Mouse (Mus musculus) liver, postnatal 0 days (tissue): ENCODE results near the gene Stat5b. TPM values are rescaled to one million over a fixed set of nuclear protein-coding genes. Genes with fewer than 3 reads are reported as not detected.

Experiments used
- ATAC-seq: fragments of 200-750 bp; cut with Nextera tagmentation; 2 replicates; pipeline ENCODE4 v1.8.0; 2017; ENCODE audit warnings: mild to moderate bottlenecking, moderate library complexity
- DNase-seq: peaks from one replicate; pipeline ENCODE4 v3.0.0-alpha.2; 2016
- H3K27ac ChIP-seq: fragments of 300-500 bp; sonication (generic); 2 replicates; pipeline ENCODE4 v1.5.1; 2014; ENCODE audit warnings: antibody characterized with exemption, moderate library complexity, mild to moderate bottlenecking, low read depth
- H3K27me3 ChIP-seq: fragments of 300-500 bp; sonication (generic); 2 replicates; pipeline ENCODE4 v1.6.1; 2014; ENCODE audit warnings: low read length, control low read depth, mixed read lengths; ENCODE audit not compliant: insufficient read depth
- H3K36me3 ChIP-seq: fragments of 300-500 bp; sonication (generic); replicated peaks from 2 replicates; pipeline ENCODE4 v1.6.1; 2014; ENCODE audit warnings: mild to moderate bottlenecking, control low read depth, low read length, moderate library complexity, mixed read lengths; ENCODE audit not compliant: insufficient read depth
- H3K4me1 ChIP-seq: fragments of 300-500 bp; sonication (generic); 2 replicates; pipeline ENCODE4 v1.6.1; 2014; ENCODE audit warnings: antibody characterized with exemption, mild to moderate bottlenecking, control low read depth; ENCODE audit not compliant: insufficient read depth
- H3K4me2 ChIP-seq: fragments of 300-500 bp; sonication (generic); 2 replicates; pipeline ENCODE4 v1.6.1; 2014; ENCODE audit warnings: low read depth, mild to moderate bottlenecking, low read length, moderate library complexity, mixed read lengths
- H3K4me3 ChIP-seq: fragments of 300-500 bp; sonication (generic); 2 replicates; pipeline ENCODE4 v1.5.1; 2014; ENCODE audit warnings: low read depth, low read length
- H3K9ac ChIP-seq: fragments of 300-500 bp; sonication (generic); replicated peaks from 2 replicates; pipeline ENCODE4 v1.6.1; 2014; ENCODE audit warnings: mild to moderate bottlenecking, moderate library complexity
- H3K9me3 ChIP-seq: fragments of 300-500 bp; sonication (generic); 2 replicates; pipeline ENCODE4 v1.6.1; 2016; ENCODE audit warnings: mild to moderate bottlenecking, control low read depth, low read length, mixed read lengths
- CTCF ChIP-seq: sonication (generic); IDR thresholded peaks from 2 replicates; pipeline ENCODE4 v1.5.1; 2016; ENCODE audit warnings: antibody characterized with exemption, low read depth
- EP300 ChIP-seq: IDR thresholded peaks from 2 replicates; pipeline ENCODE4 v1.6.1; 2016; ENCODE audit warnings: antibody characterized with exemption, low read depth, mild to moderate bottlenecking
- WGBS: fragments of 180-500 bp; shearing (Covaris S2); extraction: QIAGEN DNeasy Blood & Tissue Kit; methylation state at CpG from one replicate; pipeline ENCODE4 v1.1.7; 2014; ENCODE audit not compliant: insufficient replicate concordance; 5-methylcytosine and 5-hydroxymethylcytosine counted together
- polyA plus RNA-seq: library from polyadenylated mRNA; unstranded; fragments of >200 nt; fragmentation: Nextera tagmentation; extraction: Ambion mirVana; gene quantifications from 2 replicates; pipeline ENCODE4 v1.2.1, GENCODE M21; 2015

The Stat5b gene
- polyA plus RNA-seq, 1 experiment from 2014 or later = 15.4 TPM

DNA sequence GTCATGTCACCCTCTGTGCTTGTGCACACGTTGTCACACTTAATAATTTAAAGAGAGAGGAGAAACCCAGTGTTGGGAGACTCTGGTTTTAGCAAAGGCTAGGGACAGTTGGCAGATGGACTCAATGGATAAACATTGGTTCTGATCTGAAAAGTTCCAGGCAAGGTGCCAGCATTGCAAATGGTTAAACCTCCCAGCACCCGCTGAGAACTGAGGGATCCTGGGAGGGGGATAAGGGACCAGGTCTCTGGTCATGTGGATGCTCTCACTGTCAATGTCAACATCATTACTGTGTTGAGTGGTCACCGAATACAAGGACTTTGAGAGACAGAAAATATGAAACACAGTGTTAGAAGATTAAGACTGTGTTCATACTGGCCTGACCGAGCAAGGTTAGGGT, 33.7 kb downstream of the Stat5b start:
- Histone ChIP-seq H3K9ac (no peak overlapping the region), H3K4me2 (peak overlapping the region; percentile 40), H3K4me3 (no peak overlapping the region), H3K27me3 (no peaks in the 10 kb centered on the region), H3K4me1 (peaks cover 53% of the 10 kb centered on the region), H3K9me3 (0 out of 2 replicates have a peak, but pooled peaks cover 2% of the 10 kb centered on the region), H3K27ac (peak overlapping the region; percentile 84), H3K36me3 (no peaks in the 10 kb centered on the region; the same call in 1 of the 2 replicates)
- peak; percentile 67 for DNase-seq
- WGBS = 48% methylated on average over 4 of the region's 4 CpGs
- TF ChIP-seq CTCF (no peak), EP300 (0 out of 2 replicates have a peak, but pooled peaks have one; percentile 22)
- peak; percentile 56 for ATAC-seq

DNA sequence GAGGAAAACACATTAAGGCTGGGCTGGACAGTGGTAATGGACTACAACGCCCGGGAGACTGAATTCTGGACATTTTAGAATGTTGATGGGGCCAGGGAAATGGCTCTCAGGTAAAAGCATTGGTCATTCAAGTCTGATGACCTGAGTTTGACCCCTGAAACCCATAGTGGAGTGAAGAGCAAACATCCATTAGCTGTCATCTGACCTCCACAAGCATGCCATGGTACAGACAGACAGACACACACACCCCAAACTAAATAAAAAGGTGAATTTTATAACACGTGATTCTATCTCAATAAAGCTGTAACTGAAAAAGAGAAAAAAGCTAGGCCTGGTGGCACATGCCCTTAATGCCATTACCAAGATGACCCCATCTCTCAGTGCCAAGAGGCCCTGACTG, 34.2 kb downstream of the Stat5b start:
- peak; percentile 32 for ATAC-seq
- Histone ChIP-seq H3K27ac (peak overlapping the region; percentile 84), H3K36me3 (peaks cover 1% of the 10 kb centered on the region), H3K4me3 (no peak overlapping the region), H3K9me3 (peaks cover 3% of the 10 kb centered on the region; the same call in 1 of the 2 replicates), H3K4me2 (peak overlapping the region; percentile 40), H3K27me3 (no peaks in the 10 kb centered on the region), H3K4me1 (peaks cover 48% of the 10 kb centered on the region), H3K9ac (no peak overlapping the region)
- 54% methylated on average over 3 of the region's 3 CpGs for WGBS
- TF ChIP-seq CTCF (no peak), EP300 (no peak)
- no peak for DNase-seq

DNA sequence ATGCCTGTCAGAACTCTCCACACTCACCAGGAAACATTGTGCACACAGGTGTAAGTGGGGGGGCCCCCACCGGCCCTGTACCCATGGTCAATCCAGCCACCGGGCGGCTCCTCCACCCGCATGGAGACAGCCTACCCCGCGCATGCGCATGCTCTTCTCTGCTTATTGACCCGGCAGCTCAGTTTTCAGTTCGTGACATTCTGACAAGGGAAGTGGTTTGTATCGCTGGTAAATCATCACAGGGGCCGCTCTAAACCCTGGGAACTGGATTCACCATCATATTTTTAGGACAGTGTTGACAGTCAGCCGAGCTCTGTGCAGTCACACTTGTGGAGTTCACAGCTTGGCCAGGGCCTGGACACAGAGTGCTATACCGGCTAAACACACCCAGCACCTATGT, 36.0 kb downstream of the Stat5b start:
- ATAC-seq = peak; percentile 65
- Histone ChIP-seq H3K9ac (0 out of 2 replicates have a peak overlapping the region, but pooled peaks have one; percentile 36), H3K4me3 (peak overlapping the region; percentile 21), H3K36me3 (peaks cover 3% of the 10 kb centered on the region), H3K27me3 (no peaks in the 10 kb centered on the region), H3K4me2 (peak overlapping the region; percentile 63), H3K4me1 (peaks cover 44% of the 10 kb centered on the region), H3K9me3 (peaks cover 5% of the 10 kb centered on the region; the same call in 1 of the 2 replicates), H3K27ac (peak overlapping the region; percentile 84)
- peak; percentile 88 for DNase-seq
- 10% methylated on average over 13 of the region's 13 CpGs for WGBS
- TF ChIP-seq EP300 = no peak
- peak; percentile 22 for TF ChIP-seq CTCF

DNA sequence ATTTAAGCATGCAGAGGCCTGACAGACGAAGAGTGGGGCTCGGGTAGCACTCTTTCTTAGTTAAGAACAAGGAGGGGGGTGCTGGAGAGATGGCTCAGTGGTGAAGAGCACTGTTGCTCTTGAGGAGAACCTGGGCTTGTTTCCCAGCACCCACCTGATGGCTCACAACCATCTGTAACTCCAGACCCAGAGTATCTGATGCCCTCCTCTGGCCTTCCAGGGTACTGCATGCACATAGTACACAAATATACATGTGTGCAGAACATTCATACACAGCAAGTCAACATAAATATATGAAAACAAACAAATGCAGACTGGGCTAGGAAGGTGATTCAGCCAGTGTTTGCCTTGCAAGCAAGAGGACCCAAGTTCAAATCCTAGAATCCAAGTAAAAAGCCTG, 39.4 kb downstream of the Stat5b start:
- WGBS = 88% methylated on average over 2 of the region's 2 CpGs
- Histone ChIP-seq H3K27me3 (no peaks in the 10 kb centered on the region), H3K4me3 (no peak overlapping the region), H3K9me3 (peaks cover 5% of the 10 kb centered on the region; the same call in 1 of the 2 replicates), H3K4me2 (no peak overlapping the region), H3K9ac (no peak overlapping the region), H3K36me3 (peaks cover 14% of the 10 kb centered on the region), H3K4me1 (peaks cover 17% of the 10 kb centered on the region), H3K27ac (no peak overlapping the region)
- TF ChIP-seq CTCF = peak; percentile 51
- no peak for TF ChIP-seq EP300
- ATAC-seq = no peak
- no peak for DNase-seq

DNA sequence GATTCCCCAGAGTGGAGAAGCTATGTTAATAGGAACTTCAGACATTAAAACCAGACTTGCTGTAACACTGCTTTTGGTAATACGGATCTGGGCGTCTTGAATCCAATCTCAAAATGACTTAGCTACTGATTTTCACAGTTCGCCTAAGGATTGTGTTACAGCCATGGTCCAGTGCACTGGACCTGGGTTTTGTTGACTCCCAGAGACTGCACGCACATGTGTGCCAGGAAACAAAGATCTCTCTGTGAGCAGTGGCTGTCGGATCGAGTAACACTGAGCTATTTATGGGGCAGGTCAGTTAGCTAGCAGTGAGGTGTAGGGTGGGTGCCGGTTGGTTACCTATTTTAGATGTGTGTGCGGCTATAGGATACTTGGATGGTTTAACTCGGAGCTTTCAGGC, 40.0 kb downstream of the Stat5b start:
- no peak overlapping the region for H3K4me3 ChIP-seq
- H3K27ac ChIP-seq = no peak overlapping the region
- ATAC-seq (no peak), DNase-seq (no peak)
- no peaks in the 10 kb centered on the region for H3K27me3 ChIP-seq
- H3K4me2 ChIP-seq = no peak overlapping the region
- H3K4me1 ChIP-seq = peaks cover 11% of the 10 kb centered on the region
- H3K9ac ChIP-seq = no peak overlapping the region
- peaks cover 5% of the 10 kb centered on the region; the same call in 1 of the 2 replicates for H3K9me3 ChIP-seq
- H3K36me3 ChIP-seq = peaks cover 17% of the 10 kb centered on the region
- no peak for TF ChIP-seq EP300
- TF ChIP-seq CTCF = no peak
- 77% methylated on average over 9 of the region's 9 CpGs for WGBS

DNA sequence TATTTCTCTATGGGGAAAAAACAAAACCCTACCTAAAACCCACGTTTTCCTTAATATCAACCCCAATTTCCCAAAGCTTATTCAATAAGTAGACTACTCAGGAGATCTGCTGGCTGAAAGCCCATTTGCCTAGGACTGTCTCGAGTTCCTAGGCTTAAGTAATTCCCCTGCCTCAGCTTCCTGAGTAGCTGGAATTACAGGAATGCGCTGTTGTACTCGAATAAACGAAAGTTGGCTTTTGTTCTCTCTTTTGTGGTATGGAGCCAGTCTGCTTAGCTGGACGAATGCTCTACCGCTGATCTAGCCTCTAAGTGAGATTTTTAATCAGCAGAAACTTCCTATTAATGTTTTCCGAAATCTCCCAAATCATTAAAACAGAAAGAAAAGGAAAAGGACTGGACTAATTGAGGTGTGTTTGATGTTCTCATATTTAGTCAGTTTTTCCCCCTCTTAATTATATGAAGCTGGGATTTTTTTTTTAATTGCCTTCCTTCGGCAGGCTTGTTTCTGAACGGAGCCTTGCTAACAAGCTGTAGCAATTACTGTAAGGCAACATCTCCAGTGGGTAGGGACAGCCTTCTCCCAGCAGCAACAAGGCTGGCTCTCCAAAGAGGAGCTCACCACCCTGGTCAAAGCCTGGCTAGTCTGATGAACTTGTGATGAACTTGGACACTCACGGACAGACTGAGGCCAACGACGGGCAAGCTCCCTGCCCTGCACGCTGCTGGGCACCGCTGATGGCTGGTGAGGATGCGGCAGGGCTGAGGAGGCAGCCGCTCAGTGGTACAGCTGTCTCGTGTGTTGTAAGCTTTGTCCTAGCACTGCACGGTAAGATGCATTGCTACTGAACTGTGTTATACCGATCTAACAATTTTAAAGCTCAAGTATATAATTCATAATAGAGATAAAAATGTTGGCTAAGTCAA, 43.9 kb downstream of the Stat5b start:
- no peaks in the 10 kb centered on the region for H3K27me3 ChIP-seq
- no peak overlapping the region for H3K4me3 ChIP-seq
- H3K27ac ChIP-seq = no peak overlapping the region
- peaks cover 3% of the 10 kb centered on the region; the same call in 1 of the 2 replicates for H3K9me3 ChIP-seq
- DNase-seq (no peak), ATAC-seq (no peak)
- WGBS = 81% methylated on average over 20 of the region's 20 CpGs
- no peak overlapping the region for H3K4me2 ChIP-seq
- TF ChIP-seq CTCF (no peak), EP300 (no peak)
- H3K36me3 ChIP-seq = peaks cover 55% of the 10 kb centered on the region
- no peaks in the 10 kb centered on the region for H3K4me1 ChIP-seq
- H3K9ac ChIP-seq = no peak overlapping the region
